Mouse (Mus musculus) lung, postnatal 14 days (tissue): ENCODE data around the gene Lrrc8d.
"Not testable (repeated sequence)": the region's sequence is repeated elsewhere in the genome, so short reads cannot be mapped to it uniquely, and the experiment has no call there.

Source experiments
- DNase-seq: peaks from one replicate; pipeline ENCODE4 v3.0.0; 2021

Lrrc8d gene

DNA sequence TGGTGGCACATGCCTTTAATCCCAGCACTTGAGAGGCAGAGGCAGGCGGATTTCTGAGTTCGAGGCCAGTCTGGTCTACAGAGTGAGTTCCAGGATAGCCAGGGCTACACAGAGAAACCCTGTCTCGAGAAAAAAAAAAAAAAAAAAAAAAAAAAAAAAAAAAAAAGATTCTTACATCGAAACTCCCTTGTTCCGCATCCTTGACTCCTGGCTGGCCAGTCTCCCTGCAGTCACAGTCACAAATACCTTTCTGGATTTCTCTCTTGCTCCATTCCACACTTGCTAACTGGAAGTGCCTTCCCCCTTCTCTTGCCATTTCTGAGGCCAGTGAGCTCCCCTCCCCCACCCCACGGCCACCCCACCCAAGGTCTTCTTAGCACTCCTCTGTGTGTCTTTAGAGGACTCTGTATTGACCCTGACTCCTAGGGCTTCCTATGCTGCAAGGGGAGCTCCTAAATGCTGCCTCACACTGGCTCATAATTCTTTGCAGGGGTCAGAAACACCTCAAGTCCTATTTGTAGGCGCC is 13.9 kb upstream of the Lrrc8d start:
- not testable (repeated sequence) for DNase-seq

DNA sequence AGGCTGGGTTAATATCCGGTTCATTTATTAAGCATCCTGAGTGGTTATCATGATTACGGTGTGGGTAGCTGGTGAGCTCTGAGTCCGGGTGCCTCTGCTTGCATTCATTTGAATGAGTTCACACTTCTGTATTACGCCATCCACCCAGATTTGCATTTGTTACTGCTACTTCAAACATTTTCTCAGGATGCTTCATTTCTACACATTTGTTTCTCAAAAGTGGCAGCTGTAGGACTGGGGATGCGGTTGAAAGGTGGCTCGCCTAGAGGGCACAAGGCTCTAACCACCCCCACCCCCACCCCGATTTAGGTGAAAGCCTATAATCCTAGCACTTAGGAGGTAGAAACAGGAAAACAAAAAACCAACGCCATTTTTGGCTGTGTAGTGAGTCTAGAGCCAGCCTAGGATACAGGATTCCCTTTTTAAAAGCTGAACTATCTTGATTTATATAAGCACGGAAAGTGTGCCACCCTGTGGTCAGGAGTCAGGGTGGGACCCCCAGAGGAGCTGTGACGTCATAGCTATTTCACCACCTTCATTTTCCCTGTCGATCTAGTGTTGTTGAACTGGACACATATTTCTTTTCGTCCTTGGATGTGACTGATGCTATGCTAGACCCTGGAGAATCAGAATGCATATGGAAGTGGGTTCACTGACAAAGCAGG is 13.3 kb upstream of the Lrrc8d start:
- DNase-seq, result no peak

DNA sequence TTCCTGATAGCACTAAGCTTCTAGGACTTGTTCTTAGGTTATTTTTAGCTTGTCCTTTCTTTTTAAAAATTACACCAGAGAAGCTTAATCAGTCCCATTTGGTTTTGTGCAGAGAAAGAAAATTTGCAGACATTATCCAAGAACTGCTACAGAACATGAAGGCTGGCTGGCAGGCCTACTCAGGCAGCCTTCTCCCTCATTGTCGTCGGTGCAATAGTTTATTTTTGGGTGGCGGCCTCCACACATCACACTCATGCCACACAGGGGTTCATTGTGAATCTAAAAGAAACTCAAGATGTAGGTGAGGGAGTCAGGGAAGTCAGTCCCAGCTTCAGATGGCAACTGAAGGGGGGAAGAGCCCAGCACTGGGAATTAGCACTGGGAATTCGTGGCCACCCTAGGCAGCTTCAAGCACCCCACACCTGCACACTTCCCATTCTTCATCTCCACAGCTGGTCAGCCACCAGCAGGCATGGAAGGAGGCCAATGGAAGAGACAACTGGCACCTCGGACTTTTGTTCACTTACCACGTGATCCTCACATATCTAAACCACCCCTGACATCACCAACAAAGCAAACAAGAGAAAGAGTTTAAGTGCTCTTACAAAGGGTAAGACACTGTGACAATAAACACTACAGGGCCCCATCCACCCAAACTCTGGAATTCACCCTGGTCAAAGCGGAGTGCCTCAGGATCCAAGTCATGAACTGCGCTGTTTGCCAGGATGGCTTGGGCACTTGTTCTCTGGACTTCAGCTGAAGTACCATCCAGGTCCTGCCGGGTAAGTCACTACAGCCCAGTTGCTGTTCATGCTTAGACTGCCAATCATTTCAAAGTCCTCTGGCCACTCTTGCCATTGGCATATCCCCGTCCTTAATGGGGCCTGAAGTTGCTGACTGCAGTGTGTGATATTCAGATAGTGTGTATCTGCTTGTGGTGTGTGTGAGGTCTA is 9.0 kb upstream of the Lrrc8d start:
- peak; percentile 52 for DNase-seq

DNA sequence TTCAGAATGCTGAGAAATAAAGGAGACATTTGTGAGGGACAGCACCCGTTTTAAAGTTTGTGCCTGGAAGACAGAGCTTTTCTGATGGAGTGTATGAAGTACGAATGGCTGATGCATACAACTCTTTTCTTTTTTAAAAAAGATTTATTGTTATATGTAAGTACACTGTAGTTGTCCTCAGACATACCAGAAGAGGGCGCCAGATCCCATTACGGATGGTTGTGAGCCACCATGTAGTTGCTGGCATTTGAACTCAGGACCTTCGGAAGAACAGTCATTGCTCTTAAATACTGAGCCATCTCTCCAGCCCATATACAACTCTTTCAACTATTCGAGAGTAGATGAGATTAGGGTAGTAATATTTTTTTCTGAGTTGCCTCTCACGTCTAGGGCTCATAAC is 8.1 kb upstream of the Lrrc8d start:
- DNase-seq, result peak; percentile 57

DNA sequence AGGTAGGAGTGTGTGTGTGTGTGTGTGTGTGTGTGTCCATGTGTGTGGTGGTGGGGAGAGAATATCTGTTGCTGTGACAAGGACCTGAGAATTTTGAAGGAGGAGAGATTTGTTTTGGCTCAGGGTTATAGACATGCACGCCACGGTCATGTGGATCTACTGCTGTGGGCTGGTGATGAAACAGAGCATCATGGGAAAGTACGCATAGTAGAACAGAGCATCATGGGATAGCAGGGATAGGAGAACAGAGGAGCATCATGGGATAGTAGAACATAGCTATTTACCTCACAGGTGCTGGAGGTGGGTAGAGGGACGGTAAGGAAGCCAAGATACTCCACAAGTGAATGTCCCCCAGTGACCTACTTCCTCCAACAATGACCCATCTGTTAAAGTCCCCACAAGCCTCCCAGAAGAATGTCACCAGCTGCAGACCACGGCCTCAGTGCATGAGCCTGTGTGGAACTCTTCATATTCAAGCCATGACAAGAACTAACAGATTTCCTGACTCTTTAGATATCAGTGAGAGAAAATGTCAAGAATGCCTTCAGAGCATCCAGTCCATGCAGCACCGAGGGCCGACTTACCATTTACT is 5.3 kb upstream of the Lrrc8d start:
- no peak for DNase-seq

DNA sequence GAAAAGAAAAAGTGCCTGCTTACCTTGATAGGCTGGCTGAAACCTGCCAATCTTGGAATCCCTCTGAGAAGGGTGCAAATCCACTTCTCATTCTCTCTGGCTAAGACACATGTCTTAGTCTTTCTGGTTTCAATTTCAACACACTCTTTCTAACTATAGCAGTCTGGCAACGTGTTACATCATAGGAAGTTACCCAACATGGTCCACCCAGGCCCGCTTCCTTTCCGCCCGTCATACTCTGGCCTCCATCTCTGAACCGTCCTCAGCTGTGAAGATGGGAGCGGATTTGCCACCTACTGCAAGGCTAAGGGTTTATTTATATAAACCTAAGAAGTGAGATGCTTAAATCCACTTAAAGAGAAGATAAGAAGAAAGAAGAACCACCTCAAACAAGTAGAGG is 3.7 kb upstream of the Lrrc8d start:
- DNase-seq, result no peak

DNA sequence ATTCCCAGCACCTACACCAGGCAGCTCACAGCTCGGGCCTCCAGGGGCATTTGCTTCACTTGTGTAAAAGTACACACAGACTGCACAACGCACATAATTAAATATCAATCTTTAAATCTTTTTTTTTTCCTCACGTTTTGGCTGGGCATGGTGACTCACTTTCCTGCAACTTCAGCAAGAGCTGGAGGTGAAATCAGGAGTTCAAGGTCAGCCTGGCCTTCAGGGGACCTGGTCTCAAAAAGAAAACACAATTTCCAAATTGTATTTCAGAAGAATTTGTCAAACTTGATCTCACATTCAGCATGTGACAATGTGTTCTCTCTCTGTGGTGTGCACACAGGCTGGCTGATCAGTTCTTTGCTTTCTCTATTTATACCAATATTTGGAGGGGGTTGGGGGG is 1.9 kb upstream of the Lrrc8d start:
- no peak for DNase-seq

DNA sequence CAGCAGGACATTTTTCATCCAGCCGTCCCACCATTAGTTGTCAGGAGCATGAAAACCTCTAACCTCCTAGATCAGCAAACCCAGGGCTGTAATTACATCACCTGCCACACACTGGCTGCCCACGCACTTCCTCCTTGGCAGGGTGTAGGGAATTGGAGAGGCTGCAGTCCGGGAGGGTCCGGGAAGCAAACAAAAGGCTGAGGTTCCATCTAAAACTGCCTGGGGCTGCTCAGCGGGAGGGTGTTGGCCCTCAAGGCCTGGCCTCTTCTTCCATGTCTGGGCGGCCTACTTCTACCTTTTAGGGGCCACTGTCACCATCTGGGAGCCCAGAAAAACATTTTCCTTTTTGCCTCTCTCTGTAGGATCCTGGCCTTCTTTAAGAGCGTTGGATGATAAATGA is 1.1 kb upstream of the Lrrc8d start:
- no peak for DNase-seq

DNA sequence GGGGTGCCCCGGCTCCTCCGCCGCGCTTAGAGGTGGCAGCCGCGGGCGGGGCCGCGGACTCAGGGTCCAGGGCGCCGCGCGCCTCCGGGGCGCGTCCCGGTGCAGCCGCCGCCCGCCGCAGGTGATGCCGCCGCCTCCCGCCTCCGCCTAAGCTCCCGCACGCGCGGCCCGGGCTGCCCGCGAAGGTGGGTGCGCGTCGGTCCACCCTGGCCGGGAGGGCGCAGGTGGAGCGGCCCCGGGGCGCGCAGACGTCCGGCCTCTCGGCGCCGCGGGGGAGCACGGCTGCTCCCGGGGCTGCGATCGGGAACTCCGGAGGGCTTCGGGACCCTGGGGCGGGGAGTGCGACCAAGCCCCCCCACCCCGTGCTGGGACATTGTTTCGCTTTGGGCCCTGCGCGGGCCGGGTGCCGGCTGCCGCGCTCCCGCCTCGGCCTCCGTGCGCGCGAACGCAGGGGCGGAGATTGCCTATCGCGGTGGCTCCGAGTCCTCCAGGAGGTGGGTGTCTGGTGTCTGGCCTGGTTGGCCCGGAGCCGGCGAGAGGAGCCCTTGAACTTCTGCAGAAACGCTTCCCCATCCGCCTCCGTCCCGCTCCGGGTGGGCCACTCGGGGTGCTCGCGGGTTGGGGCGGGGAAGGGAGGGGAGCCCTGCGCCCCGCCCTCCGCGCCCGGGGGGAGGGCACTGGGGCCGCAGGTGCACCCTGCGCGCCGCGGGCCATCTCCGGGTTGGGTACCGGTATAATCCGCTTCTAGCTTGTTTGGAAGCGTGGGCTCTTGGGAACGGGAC is 492 bp downstream of the Lrrc8d start:
- peak; percentile 82 for DNase-seq

DNA sequence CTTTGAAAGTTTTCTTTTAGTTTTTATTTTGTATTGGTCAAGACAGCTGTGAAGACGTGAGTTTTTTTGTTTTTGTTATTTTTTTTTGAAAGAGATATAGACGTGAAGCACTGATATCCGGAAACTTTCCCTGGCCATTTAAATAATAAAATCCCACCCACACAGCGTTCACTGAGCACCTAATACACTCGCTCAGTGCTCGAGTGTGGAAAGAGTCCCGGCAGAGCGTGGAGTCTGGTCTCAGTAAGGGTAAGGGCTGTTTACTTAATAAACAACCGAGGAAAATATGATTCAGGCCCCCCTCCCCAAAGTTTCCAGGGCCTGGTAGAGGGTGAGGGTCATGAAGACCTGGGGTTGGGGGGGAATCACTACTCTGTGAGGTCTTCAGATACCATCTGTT is 1.6 kb downstream of the Lrrc8d start:
- no peak for DNase-seq

DNA sequence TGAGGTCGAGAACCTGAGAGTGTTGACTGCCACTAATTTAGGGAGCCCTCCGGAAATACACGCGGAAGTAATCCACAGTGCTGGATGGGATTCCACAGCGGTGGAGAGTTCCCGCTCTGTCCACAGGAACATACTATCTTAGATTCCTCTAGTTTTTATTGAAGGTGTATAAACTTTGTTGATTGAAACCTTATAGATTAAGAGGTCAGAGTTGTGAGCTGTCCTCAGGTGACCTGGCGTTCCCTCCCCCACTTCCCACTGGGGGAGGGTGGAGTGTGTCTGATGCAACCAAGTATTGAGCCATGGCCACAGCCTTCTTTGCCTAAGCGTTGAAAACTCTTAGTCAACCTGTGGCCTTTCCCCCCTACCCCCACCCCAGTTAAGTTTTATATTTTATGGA is 2.1 kb downstream of the Lrrc8d start:
- DNase-seq, result peak; percentile 54

DNA sequence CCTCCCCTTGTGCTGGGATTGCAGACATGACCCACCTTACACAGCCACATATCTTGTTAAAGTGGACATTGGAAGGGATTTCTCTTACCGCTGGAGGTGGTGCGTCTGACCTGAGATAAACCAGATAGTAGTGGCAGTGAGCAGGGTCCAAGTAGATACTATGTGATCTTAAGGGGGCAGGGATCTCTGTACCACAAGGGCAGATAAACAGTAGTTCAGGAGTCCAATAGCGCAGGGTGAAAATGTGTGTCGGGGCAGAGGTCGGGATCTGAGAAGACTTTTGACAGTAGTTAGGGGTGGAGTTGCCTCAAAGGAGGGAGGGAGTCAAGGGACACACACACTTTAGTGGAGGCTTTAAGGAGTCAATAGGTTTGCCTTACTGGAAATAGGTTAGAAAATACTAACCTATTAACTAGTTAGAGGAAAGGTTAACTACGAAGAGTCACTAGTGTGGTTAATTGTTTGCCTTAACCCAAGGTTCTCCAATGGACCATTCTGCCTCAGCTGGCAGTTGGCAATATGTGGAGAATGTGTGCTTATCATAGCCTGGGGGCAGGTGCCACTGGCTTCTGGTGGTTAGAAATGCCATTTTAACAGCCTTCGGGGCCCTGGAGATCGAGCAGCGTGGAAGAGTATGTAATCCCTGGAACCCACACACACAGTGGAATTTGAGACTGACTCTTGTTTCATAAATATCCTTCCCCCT is 3.0 kb downstream of the Lrrc8d start:
- DNase-seq, result no peak

DNA sequence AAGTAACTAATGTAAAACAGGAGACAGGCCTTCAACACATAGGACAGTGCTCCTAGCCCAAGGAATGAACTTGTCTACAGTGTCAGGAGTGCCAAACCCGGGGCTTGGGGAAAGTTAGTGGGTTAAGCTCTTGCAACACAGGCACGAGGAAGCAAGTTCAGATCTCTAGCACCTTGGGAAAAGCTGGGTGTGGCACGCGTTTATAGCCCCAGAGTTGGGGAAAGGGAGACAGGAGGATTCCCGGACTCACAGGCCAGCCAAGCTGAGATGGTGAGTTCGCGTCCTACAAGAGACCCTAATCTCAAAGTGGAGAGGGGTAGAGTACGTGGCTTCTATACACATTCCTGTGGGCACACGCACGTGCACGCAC is 3.5 kb downstream of the Lrrc8d start:
- DNase-seq, result no peak

DNA sequence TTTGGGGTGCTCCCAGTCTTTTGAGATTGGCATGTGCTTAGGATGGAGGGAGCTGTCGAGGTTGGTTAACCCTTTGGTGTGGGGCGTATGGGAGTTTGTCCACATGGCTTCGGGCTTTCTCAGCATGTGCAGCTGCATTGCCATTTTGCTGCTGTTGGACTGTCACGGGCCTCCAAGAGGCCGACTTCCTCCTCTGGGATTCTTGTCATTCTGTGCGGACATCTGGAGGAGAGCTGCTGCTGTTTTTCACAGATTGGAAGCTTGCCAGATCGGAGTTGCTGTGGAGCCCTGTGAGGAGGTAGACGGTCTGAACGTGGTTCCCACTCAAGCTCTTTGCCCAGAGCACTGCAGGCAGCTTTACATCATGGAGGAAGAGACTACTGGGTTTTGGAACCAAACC is 4.8 kb downstream of the Lrrc8d start:
- DNase-seq, result no peak

DNA sequence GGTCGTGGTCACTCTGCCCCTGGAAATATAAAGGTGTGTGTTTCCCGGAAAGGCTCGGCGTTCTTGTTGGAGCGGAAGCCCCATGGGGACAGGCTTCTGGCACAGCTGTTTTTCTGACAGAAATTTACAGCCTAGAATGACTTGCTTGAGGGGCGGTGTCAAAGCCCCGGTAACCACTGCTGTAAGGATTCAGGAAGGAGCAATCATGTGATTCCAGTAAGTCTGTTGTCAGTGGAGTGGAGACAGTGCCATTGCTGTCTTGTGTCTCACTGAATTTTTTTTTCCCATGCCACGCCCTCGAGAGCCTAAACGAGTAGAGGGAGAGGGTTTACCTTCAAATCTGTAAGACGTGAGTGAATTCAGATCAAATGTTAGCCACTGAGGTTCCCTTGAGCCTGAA is 6.9 kb downstream of the Lrrc8d start:
- DNase-seq, result no peak

DNA sequence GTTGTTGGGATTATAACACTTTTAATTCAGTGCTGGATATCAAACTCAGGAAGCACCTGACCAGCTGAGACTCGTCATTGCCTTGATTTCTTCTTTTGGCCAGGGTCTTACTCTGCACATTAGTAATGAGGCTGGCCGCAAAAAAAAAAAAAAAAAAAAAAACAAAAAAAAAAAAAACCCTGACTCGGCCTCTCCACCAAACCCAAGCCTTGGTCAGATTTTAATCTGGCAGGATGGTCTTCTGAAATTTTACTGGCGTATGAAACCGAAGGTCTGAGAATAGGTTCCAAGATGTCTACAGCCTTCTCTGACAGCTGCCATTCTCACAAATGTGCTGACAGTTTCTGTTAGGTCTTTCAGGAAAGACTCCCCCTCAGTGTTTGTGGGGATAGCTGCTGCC is 8.5 kb downstream of the Lrrc8d start:
- no peak for DNase-seq

DNA sequence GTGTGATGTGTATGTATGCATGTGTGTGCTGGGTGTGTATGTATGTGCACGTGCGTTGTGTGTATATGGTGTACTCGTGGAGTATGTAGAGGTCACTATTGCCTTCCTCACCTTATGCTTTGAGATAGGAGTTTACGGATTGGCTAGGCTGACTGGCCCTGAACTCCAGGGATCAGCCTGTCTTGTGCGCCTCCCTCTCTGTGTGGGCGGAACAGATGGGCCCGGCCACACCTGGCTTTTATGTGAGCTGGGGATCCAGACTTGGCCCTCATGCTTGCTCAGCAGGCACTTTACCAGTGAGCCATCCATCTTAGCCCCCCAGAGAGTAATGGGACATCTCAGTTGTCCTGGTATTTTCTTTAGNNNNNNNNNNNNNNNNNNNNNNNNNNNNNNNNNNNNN is 10.7 kb downstream of the Lrrc8d start:
- DNase-seq, result no peak

DNA sequence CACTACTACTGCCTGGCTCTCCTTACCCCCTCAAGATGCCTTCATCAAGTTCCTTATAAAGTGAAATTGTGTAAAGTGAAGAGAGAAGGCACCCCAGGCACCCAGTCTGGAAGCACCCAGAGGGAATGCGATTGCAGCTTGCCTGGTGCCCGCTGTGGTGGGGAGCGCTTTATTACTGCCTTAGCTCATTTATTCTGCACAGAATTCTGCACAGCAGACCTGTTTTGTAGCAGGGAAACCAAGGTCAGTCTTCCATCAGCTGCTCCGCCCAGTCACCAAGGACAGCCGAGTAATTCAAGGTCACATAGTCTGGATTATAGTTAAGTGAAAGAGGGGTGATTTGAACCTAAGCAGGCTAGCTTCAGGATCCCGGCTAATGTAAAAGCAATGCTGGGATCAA is 14.7 kb downstream of the Lrrc8d start:
- no peak for DNase-seq

DNA sequence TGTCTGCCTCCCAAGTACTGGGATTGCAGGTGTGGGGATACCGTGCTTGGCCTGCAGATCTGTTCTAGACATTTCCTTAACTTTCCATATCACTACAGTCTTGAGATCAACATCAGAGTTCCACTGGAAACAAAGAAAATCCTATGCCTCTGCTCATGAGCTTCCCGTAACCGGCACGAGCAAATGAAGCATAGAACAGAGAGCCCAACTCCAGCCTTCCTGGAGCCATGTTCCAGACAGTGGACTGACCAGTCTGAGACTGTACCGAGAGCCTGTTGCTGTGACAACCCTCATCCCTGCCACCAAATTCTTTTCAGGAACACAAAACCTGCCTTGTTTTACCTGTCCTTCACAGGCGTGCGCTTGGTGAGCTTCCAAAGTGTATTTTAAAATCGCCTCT is 15.3 kb downstream of the Lrrc8d start:
- DNase-seq, result no peak

DNA sequence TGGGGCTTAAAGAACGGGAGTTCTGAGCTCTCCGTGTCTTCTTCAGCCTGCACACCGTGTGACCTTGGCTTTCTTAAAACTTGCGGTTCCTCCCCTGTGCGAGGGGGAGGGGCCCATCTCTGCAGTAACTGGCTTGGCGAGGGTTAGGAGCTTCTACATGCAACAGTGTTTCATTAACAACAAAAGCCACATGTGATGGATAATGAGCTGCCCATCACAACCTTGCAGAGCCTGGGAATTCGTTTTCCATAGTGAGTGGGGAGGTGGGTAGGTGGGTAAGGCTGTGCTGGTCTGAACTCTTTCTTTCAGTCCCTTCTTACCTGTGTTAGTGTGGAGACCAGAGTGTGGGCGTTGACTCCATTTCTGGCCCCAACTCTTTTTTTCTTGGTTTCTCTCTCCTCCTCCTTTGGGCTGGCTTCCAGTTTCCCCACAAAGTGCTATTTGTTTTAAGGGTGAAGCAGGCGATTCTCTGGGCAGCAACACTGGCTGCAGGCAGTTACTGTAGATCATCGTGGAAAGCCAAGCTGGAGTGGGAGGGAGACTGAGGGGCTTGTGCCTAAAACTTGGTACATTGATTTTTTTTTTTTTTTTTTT is 15.9 kb downstream of the Lrrc8d start:
- no peak for DNase-seq

DNA sequence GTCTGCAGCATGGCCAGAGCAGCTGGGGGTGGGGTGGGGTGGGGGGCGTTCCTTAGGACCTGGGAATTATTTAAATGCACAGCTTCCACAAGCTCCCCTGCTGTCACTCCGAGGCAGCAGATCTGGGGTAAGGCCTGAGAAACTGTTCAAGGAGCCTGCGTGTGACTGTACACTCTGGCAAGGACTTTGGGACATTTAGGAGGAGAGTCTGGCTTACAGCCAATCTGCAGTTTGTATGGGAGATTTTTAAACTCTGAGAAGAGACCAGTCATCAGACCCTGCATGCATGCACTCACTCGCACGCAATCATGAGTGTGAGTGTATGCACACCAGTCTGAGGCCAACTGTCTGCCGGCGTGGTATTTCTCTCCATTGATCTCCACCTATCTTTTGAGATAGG is 17.5 kb downstream of the Lrrc8d start:
- DNase-seq, result no peak

DNA sequence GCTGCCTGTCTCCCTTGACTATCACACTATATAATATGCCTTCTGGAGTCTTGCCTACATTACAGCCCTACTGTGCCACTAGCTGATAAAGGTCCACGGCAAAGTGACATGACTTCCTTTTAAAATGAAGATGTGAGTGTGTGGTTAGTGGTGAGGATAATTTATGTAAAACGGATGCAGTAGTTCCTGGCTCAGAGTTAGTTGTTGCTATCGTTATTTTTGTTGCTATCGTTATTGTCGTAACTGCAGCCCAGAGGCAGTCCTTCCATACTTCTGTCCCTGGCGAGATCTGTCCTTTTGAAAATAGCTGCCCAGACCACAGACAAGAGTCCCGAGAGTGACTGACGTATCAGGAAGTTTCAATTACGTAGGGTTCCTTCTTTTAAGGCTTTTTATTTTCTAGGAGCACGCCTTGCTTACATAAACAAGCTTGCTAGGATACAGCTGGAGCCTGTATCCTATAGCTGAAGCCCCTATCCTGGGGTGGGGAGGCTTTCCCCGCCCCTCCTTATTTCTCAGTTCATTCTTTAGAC is 18.4 kb downstream of the Lrrc8d start:
- DNase-seq, result no peak
